Mouse (Mus musculus): Measurements from ENCODE around the gene Ifi27l2b. TPM values are rescaled to one million over a fixed set of nuclear protein-coding genes. Genes with fewer than 3 reads are reported as not detected.
"Not testable (repeated sequence)": the region's sequence is repeated elsewhere in the genome, so short reads cannot be mapped to it uniquely, and the experiment has no call there.

Ifi27l2b gene
- not detected in 2 replicates for total RNA-seq (2017)

- no peak for ATAC-seq (ENCODE audit: extremely low read depth, insufficient number of reproducible peaks, low FRiP score, poor library complexity, severe bottlenecking)
Observed at GRCm38 (mm10) chr12:103457140-103457539, at the start of gene Ifi27l2b. TSS of gene Ifi27l2b (minus strand) at chr12:103457223.

- ATAC-seq (ENCODE audit: extremely low read depth, insufficient number of reproducible peaks, low FRiP score, poor library complexity, severe bottlenecking): no peak
Observed at GRCm38 (mm10) chr12:103504402-103504801, 47.4 kb upstream of the Ifi27l2b start.

GRCm38 (mm10) chr12:103503300-103503699 is 46.3 kb upstream of the Ifi27l2b start:
- no peak for ATAC-seq (ENCODE audit: extremely low read depth, insufficient number of reproducible peaks, low FRiP score, poor library complexity, severe bottlenecking)

- no peak for ATAC-seq (ENCODE audit: extremely low read depth, insufficient number of reproducible peaks, low FRiP score, poor library complexity, severe bottlenecking)
Observed at GRCm38 (mm10) chr12:103499261-103499660, 42.2 kb upstream of the Ifi27l2b start.

GRCm38 (mm10) chr12:103498768-103499167 is 41.7 kb upstream of the Ifi27l2b start:
- no peak for ATAC-seq (ENCODE audit: extremely low read depth, insufficient number of reproducible peaks, low FRiP score, poor library complexity, severe bottlenecking)

GRCm38 (mm10) chr12:103494486-103494885 is 37.5 kb upstream of the Ifi27l2b start:
- peak; percentile 54 for ATAC-seq (ENCODE audit: extremely low read depth, insufficient number of reproducible peaks, low FRiP score, poor library complexity, severe bottlenecking)

- ATAC-seq (ENCODE audit: extremely low read depth, insufficient number of reproducible peaks, low FRiP score, poor library complexity, severe bottlenecking): peak; percentile 81
Observed at GRCm38 (mm10) chr12:103492767-103493166, 35.7 kb upstream of the Ifi27l2b start.

- no peak for ATAC-seq (ENCODE audit: extremely low read depth, insufficient number of reproducible peaks, low FRiP score, poor library complexity, severe bottlenecking)
Observed at GRCm38 (mm10) chr12:103491091-103491730, 34.2 kb upstream of the Ifi27l2b start.

GRCm38 (mm10) chr12:103487750-103488149 is 30.7 kb upstream of the Ifi27l2b start:
- no peak for ATAC-seq (ENCODE audit: extremely low read depth, insufficient number of reproducible peaks, low FRiP score, poor library complexity, severe bottlenecking)

- ATAC-seq (ENCODE audit: extremely low read depth, insufficient number of reproducible peaks, low FRiP score, poor library complexity, severe bottlenecking): no peak
Observed at GRCm38 (mm10) chr12:103487276-103487675, 30.3 kb upstream of the Ifi27l2b start.

GRCm38 (mm10) chr12:103486726-103487125 is 29.7 kb upstream of the Ifi27l2b start:
- no peak for ATAC-seq (ENCODE audit: extremely low read depth, insufficient number of reproducible peaks, low FRiP score, poor library complexity, severe bottlenecking)

GRCm38 (mm10) chr12:103484200-103484972 is 27.4 kb upstream of the Ifi27l2b start:
- ATAC-seq (ENCODE audit: extremely low read depth, insufficient number of reproducible peaks, low FRiP score, poor library complexity, severe bottlenecking): not testable (repeated sequence)

GRCm38 (mm10) chr12:103482781-103483180 is 25.8 kb upstream of the Ifi27l2b start:
- no peak for ATAC-seq (ENCODE audit: extremely low read depth, insufficient number of reproducible peaks, low FRiP score, poor library complexity, severe bottlenecking)

- ATAC-seq (ENCODE audit: extremely low read depth, insufficient number of reproducible peaks, low FRiP score, poor library complexity, severe bottlenecking): no peak
Observed at GRCm38 (mm10) chr12:103481671-103482070, 24.6 kb upstream of the Ifi27l2b start.

GRCm38 (mm10) chr12:103477461-103478015 is 20.5 kb upstream of the Ifi27l2b start:
- ATAC-seq (ENCODE audit: extremely low read depth, insufficient number of reproducible peaks, low FRiP score, poor library complexity, severe bottlenecking): no peak

GRCm38 (mm10) chr12:103476779-103477389 is 19.9 kb upstream of the Ifi27l2b start:
- no peak for ATAC-seq (ENCODE audit: extremely low read depth, insufficient number of reproducible peaks, low FRiP score, poor library complexity, severe bottlenecking)

GRCm38 (mm10) chr12:103474481-103474880 is 17.5 kb upstream of the Ifi27l2b start:
- no peak for ATAC-seq (ENCODE audit: extremely low read depth, insufficient number of reproducible peaks, low FRiP score, poor library complexity, severe bottlenecking)

GRCm38 (mm10) chr12:103456727-103457126 is 296 bp downstream of the Ifi27l2b start:
- ATAC-seq (ENCODE audit: extremely low read depth, insufficient number of reproducible peaks, low FRiP score, poor library complexity, severe bottlenecking): not testable (repeated sequence)

GRCm38 (mm10) chr12:103453361-103453760 is 3.7 kb downstream of the Ifi27l2b start:
- ATAC-seq (ENCODE audit: extremely low read depth, insufficient number of reproducible peaks, low FRiP score, poor library complexity, severe bottlenecking): no peak

- no peak for ATAC-seq (ENCODE audit: extremely low read depth, insufficient number of reproducible peaks, low FRiP score, poor library complexity, severe bottlenecking)
Observed at GRCm38 (mm10) chr12:103445060-103445459, 12.0 kb downstream of the Ifi27l2b start.

Data from neutrophil, adult 5-6 weeks (primary cell).